Mouse (Mus musculus) embryonic facial prominence, embryonic 11.5 days (tissue): Measurements from ENCODE around the gene Inpp4b. TPM values are rescaled to one million over a fixed set of nuclear protein-coding genes. Genes with fewer than 3 reads are reported as not detected.

Experiments
- ATAC-seq: fragments of 200-750 bp; cut with Nextera tagmentation; replicated peaks from 2 replicates; pipeline ENCODE4 v1.8.0; 2017; ENCODE audit warnings: low read depth; ENCODE audit not compliant: insufficient number of reproducible peaks, low FRiP score, low TSS enrichment
- DNase-seq: peaks from one replicate; pipeline ENCODE4 v3.0.0-alpha.2; 2015; ENCODE audit warnings: low spot score
- H3K27ac ChIP-seq: fragments of 300-500 bp; sonication (generic); replicated peaks from 2 replicates; pipeline ENCODE4 v1.5.1; 2014; ENCODE audit warnings: mild to moderate bottlenecking, low read depth, low read length, control low read depth
- H3K27me3 ChIP-seq: fragments of 300-500 bp; sonication (generic); 2 replicates; pipeline ENCODE4 v1.6.1; 2014; ENCODE audit warnings: mild to moderate bottlenecking, low read length, moderate library complexity, mixed read lengths; ENCODE audit not compliant: control insufficient read depth, insufficient read depth
- H3K36me3 ChIP-seq: fragments of 300-500 bp; sonication (generic); replicated peaks from 2 replicates; pipeline ENCODE4 v1.6.1; 2014; ENCODE audit warnings: low read depth, mild to moderate bottlenecking, low read length, moderate library complexity, mixed read lengths; ENCODE audit not compliant: control insufficient read depth, insufficient read depth
- H3K4me1 ChIP-seq: fragments of 300-500 bp; sonication (generic); 2 replicates; pipeline ENCODE4 v1.6.1; 2014; ENCODE audit warnings: low read length, mixed read lengths; ENCODE audit not compliant: control insufficient read depth, insufficient read depth
- H3K4me2 ChIP-seq: fragments of 300-500 bp; sonication (generic); 2 replicates; pipeline ENCODE4 v1.6.1; 2014; ENCODE audit warnings: low read depth, mild to moderate bottlenecking, control low read depth, low read length, moderate library complexity
- H3K4me3 ChIP-seq: fragments of 300-500 bp; sonication (generic); 2 replicates; pipeline ENCODE4 v1.5.1; 2014; ENCODE audit warnings: low read depth, low read length, control low read depth
- H3K9ac ChIP-seq: fragments of 300-500 bp; sonication (generic); replicated peaks from 2 replicates; pipeline ENCODE4 v1.6.1; 2014; ENCODE audit warnings: mild to moderate bottlenecking, control low read depth, low read length
- H3K9me3 ChIP-seq: fragments of 300-500 bp; sonication (generic); replicated peaks from 2 replicates; pipeline ENCODE4 v1.6.1; 2016; ENCODE audit warnings: mild to moderate bottlenecking, low read length, inconsistent platforms, mixed read lengths; ENCODE audit not compliant: control insufficient read depth
- WGBS: fragments of 180-500 bp; shearing (Covaris S2); extraction: QIAGEN DNeasy Blood & Tissue Kit; methylation state at CpG from one replicate; pipeline ENCODE4 v1.1.7; 2014; 5-methylcytosine and 5-hydroxymethylcytosine counted together
- polyA plus RNA-seq: library from polyadenylated mRNA; unstranded; fragments of >200 nt; fragmentation: Nextera tagmentation; extraction: Ambion mirVana; gene quantifications from 2 replicates; pipeline ENCODE4 v1.2.1, GENCODE M21; 2014

Inpp4b gene
- polyA plus RNA-seq, 1 experiment from 2014 or later = 7.8 TPM

- Histone ChIP-seq H3K9me3 (no peaks in the 10 kb centered on the region), H3K27me3 (no peaks in the 10 kb centered on the region), H3K4me3 (no peak overlapping the region), H3K36me3 (no peaks in the 10 kb centered on the region), H3K4me2 (no peak overlapping the region), H3K9ac (no peak overlapping the region), H3K27ac (no peak overlapping the region), H3K4me1 (no peaks in the 10 kb centered on the region)
- DNase-seq (no peak), ATAC-seq (no peak)
- whole genome bisulfite sequencing = 59% methylated on average over 1 of the region's 1 CpGs
Measured at GRCm38 (mm10) chr8:81562405-81562804, 220.0 kb downstream of the Inpp4b start.

GRCm38 (mm10) chr8:81565484-81565883, 223.1 kb downstream of the Inpp4b start:
- no peak overlapping the region for H3K27ac ChIP-seq
- no peaks in the 10 kb centered on the region for H3K27me3 ChIP-seq
- DNase-seq (no peak), ATAC-seq (no peak)
- H3K36me3 ChIP-seq = no peaks in the 10 kb centered on the region
- H3K4me1 ChIP-seq = no peaks in the 10 kb centered on the region
- H3K4me3 ChIP-seq = no peak overlapping the region
- H3K9ac ChIP-seq = no peak overlapping the region
- 90% methylated on average over 4 of the region's 4 CpGs for WGBS
- H3K4me2 ChIP-seq = no peak overlapping the region
- H3K9me3 ChIP-seq = no peaks in the 10 kb centered on the region

GRCm38 (mm10) chr8:81572319-81573104, 230.2 kb downstream of the Inpp4b start:
- no peaks in the 10 kb centered on the region for H3K4me1 ChIP-seq
- no peak overlapping the region for H3K4me3 ChIP-seq
- H3K27me3 ChIP-seq = no peaks in the 10 kb centered on the region
- no peaks in the 10 kb centered on the region for H3K36me3 ChIP-seq
- ATAC-seq = no peak
- no peak overlapping the region for H3K27ac ChIP-seq
- H3K9me3 ChIP-seq = no peaks in the 10 kb centered on the region
- WGBS = 93% methylated on average over 1 of the region's 1 CpGs
- DNase-seq = no peak
- no peak overlapping the region for H3K4me2 ChIP-seq
- no peak overlapping the region for H3K9ac ChIP-seq

DNA sequence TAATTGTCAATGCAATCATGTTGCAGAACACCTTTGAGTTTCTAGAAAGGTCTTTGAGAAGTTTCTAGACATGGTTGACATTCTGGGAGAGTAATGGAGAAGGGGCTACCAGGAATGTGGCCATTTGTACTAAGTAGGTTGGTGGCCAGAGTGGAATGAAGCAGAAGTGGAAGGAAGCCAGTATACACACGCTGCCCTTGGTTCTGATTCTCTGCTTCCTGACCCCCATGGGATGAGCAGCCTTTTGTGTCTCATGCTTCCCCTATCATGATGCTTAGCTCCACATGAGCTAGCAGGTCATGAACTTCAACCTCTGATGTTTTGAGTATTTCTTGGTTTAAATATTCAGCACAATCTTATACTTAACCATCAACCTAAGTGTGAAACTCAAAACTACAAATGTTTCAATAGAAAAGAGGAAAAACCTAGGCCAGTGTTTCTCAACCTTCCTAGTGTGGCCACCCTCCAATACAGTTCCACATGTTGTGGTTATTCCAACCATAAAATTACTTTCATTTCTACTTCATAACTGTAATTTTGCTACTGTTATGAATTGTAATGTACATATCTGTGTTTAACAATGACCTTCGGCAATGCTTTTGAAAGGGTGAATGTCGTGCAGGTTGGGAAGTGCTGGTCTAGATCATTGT, 233.0 kb downstream of the Inpp4b start:
- H3K9me3 ChIP-seq = no peaks in the 10 kb centered on the region
- DNase-seq = no peak
- 94% methylated on average over 3 of the region's 3 CpGs for WGBS
- H3K27me3 ChIP-seq = no peaks in the 10 kb centered on the region
- H3K27ac ChIP-seq = no peak overlapping the region
- no peaks in the 10 kb centered on the region for H3K4me1 ChIP-seq
- H3K36me3 ChIP-seq = no peaks in the 10 kb centered on the region
- H3K4me3 ChIP-seq = no peak overlapping the region
- no peak for ATAC-seq
- H3K9ac ChIP-seq = no peak overlapping the region
- H3K4me2 ChIP-seq = no peak overlapping the region

DNA sequence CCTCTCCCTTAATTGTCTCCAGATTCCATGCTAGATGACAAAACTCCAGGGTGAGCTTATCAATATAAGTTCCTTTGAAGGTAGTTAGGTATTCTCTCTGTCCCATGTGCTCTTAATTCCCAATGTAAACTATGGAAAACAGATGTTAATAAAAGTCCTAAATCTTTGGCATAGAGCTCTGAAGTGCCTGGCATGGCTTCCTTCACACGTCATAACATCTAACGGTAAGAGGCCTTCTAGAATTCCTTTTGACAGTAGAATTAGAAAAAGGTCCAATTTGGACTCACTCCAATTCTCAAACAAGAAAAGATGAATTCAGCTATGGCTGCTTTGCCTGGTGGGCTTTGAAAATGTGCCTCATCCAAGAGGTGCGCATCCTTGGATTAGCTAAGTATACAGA, 236.6 kb downstream of the Inpp4b start:
- Histone ChIP-seq H3K9me3 (no peaks in the 10 kb centered on the region), H3K9ac (no peak overlapping the region), H3K4me3 (no peak overlapping the region), H3K4me2 (no peak overlapping the region), H3K27me3 (no peaks in the 10 kb centered on the region), H3K4me1 (no peaks in the 10 kb centered on the region), H3K27ac (no peak overlapping the region), H3K36me3 (no peaks in the 10 kb centered on the region)
- 59% methylated on average over 3 of the region's 3 CpGs for WGBS
- ATAC-seq (no peak), DNase-seq (peak; percentile 53)

DNA sequence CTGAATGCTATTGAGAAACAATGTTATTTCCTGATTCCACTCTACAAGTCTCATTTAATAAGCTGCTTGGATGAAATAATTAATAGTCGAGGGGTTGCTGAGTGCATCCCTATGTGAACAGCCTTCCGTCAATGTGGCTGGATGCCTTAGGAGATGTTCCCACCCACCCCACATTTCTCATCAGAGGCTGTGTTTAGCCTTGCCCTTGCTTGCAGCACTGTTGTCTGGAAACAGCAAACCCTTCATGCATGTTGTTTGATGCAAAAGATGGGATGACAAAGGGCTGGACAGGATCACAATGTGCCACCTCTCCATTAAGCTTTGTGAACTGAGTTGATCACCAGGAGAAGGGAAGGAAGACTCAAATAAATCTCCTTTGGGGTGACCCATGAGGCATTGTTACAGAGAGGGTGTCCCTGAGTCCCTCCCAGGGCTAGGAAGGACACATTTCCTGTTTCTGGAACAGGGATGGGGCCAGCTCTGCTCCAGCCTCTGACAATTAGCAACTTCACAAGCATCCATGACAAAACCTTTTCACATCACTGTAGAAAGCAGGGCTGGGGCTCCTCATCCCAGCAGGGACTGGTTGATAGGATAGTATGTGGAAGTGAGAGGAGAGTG, 239.6 kb downstream of the Inpp4b start:
- no peak overlapping the region for H3K27ac ChIP-seq
- no peaks in the 10 kb centered on the region for H3K27me3 ChIP-seq
- DNase-seq (no peak), ATAC-seq (no peak)
- no peak overlapping the region for H3K4me2 ChIP-seq
- H3K4me3 ChIP-seq = no peak overlapping the region
- H3K4me1 ChIP-seq = no peaks in the 10 kb centered on the region
- H3K36me3 ChIP-seq = no peaks in the 10 kb centered on the region
- 75% methylated on average over 2 of the region's 2 CpGs for WGBS
- no peaks in the 10 kb centered on the region for H3K9me3 ChIP-seq
- H3K9ac ChIP-seq = no peak overlapping the region

DNA sequence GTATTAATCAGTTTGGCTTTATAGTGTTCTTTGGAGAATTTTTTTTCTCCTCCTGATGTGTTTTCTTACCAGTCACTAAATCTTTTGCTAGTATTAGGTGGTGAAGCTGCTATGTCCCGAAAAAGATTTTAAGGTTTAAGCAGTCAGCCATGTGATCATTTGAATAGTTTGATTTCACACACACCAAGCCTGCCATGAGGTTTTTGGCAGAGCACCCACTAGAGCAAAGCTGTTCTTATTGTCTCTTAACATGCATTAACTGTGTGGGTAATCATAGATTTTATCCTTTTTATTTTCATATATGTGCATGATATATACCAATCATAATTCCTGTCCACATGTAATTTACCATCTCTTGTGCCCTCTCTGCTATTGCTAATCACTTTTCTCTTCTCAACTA, 240.6 kb downstream of the Inpp4b start:
- no peaks in the 10 kb centered on the region for H3K4me1 ChIP-seq
- no peaks in the 10 kb centered on the region for H3K27me3 ChIP-seq
- H3K9ac ChIP-seq = no peak overlapping the region
- no peak overlapping the region for H3K4me3 ChIP-seq
- DNase-seq (no peak), ATAC-seq (no peak)
- H3K9me3 ChIP-seq = no peaks in the 10 kb centered on the region
- whole genome bisulfite sequencing = 75% methylated on average over 1 of the region's 1 CpGs
- no peaks in the 10 kb centered on the region for H3K36me3 ChIP-seq
- no peak overlapping the region for H3K4me2 ChIP-seq
- no peak overlapping the region for H3K27ac ChIP-seq

DNA sequence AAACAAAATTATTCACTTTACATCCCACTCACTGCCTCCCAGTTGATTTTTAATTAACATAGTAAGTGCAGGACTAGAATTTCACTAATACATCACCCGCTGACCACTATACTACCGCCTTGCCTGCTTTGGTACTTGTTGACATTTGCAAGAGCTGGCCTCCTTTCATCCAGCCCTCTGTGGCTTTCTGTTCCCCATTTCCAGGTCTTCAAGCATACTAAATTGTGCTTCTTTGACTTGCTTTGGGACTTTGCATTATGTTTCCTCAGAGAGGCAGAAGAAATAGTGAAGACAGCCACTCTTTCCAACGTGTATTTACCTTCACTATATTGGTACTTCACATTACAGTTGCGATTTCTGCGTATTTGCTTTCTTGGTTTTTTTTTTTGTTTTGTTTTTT, 244.4 kb downstream of the Inpp4b start:
- no peak overlapping the region for H3K4me3 ChIP-seq
- no peaks in the 10 kb centered on the region for H3K27me3 ChIP-seq
- no peak overlapping the region for H3K27ac ChIP-seq
- no peak overlapping the region for H3K9ac ChIP-seq
- no peak for DNase-seq
- no peak for ATAC-seq
- no peaks in the 10 kb centered on the region for H3K9me3 ChIP-seq
- no peaks in the 10 kb centered on the region for H3K36me3 ChIP-seq
- no peak overlapping the region for H3K4me2 ChIP-seq
- no peaks in the 10 kb centered on the region for H3K4me1 ChIP-seq
- 94% methylated on average over 5 of the region's 5 CpGs for WGBS
